Mouse (Mus musculus) limb, embryonic 12.5 days (tissue): ENCODE data around the gene Tor1aip2. TPM values are rescaled to one million over a fixed set of nuclear protein-coding genes. Genes with fewer than 3 reads are reported as not detected.

Source experiments
- ATAC-seq: fragments of 200-750 bp; cut with Nextera tagmentation; 2 replicates; pipeline ENCODE4 v1.8.0; 2017; ENCODE audit warnings: low read depth, moderate TSS enrichment; ENCODE audit not compliant: insufficient number of reproducible peaks, insufficient read depth, low FRiP score, low TSS enrichment
- H3K27ac ChIP-seq: fragments of 300-500 bp; sonication (generic); 2 replicates; pipeline ENCODE4 v1.5.1; 2016; ENCODE audit warnings: mild to moderate bottlenecking, moderate library complexity
- H3K27me3 ChIP-seq: fragments of 300-500 bp; sonication (generic); 2 replicates; pipeline ENCODE4 v1.6.1; 2016; ENCODE audit warnings: mild to moderate bottlenecking, moderate library complexity
- H3K36me3 ChIP-seq: fragments of 300-500 bp; sonication (generic); 2 replicates; pipeline ENCODE4 v1.6.1; 2016; ENCODE audit warnings: mild to moderate bottlenecking, moderate library complexity
- H3K4me1 ChIP-seq: fragments of 300-500 bp; sonication (generic); replicated peaks from 2 replicates; pipeline ENCODE4 v1.6.1; 2016
- H3K4me2 ChIP-seq: fragments of 300-500 bp; sonication (generic); 2 replicates; pipeline ENCODE4 v1.6.1; 2016; ENCODE audit warnings: mild to moderate bottlenecking, moderate library complexity
- H3K4me3 ChIP-seq: fragments of 300-500 bp; sonication (generic); replicated peaks from 2 replicates; pipeline ENCODE4 v1.5.1; 2016; ENCODE audit warnings: mild to moderate bottlenecking
- H3K9ac ChIP-seq: fragments of 300-500 bp; sonication (generic); replicated peaks from 2 replicates; pipeline ENCODE4 v1.6.1; 2016; ENCODE audit warnings: mild to moderate bottlenecking, moderate library complexity
- H3K9me3 ChIP-seq: fragments of 300-500 bp; sonication (generic); 2 replicates; pipeline ENCODE4 v1.6.1; 2016; ENCODE audit warnings: mild to moderate bottlenecking, moderate library complexity
- WGBS: fragments of 180-500 bp; shearing (Covaris S2); methylation state at CpG from one replicate; pipeline ENCODE4 v1.1.7; 2016; 5-methylcytosine and 5-hydroxymethylcytosine counted together
- polyA plus RNA-seq: library from polyadenylated mRNA; unstranded; fragments of >200 nt; fragmentation: Nextera tagmentation; extraction: Ambion mirVana; gene quantifications from 2 replicates; pipeline ENCODE4 v1.2.1, GENCODE M21; 2016

The Tor1aip2 gene
- polyA plus RNA-seq, 1 experiment from 2014 or later = 113 TPM

- Histone ChIP-seq H3K27me3 (no peaks in the 10 kb centered on the region; the same call in none of the 2 replicates), H3K4me1 (peaks cover 10% of the 10 kb centered on the region), H3K4me3 (no peak overlapping the region), H3K9ac (no peak overlapping the region), H3K9me3 (no peaks in the 10 kb centered on the region), H3K4me2 (no peak overlapping the region), H3K27ac (no peak overlapping the region), H3K36me3 (no peaks in the 10 kb centered on the region)
- 51% methylated on average over 4 of the region's 4 CpGs for WGBS
- ATAC-seq = no peak
These were observed 41.3 kb downstream of the Tor1aip2 start for GRCm38 (mm10) chr1:156076474-156076873.

DNA sequence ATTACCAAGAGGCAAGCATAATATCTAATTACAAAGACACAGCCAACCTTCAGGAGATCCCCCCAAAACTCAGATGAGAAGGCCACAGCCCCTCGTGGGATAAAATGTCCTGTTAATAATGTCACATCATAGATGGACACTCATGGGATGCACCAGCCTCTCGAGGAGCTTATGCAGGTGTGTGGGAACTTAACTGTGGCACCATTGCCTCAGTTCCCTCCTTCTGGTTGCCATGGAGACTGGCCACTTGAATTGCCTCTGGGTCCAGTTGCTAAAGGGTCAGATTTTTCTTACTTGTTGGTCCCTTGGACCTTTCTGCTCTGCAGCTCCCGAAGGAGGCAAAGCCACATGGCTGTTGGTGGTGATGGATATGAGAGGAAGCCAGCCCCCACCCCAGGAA lies 42.5 kb downstream of the Tor1aip2 start:
- no peak overlapping the region for H3K27ac ChIP-seq
- no peak overlapping the region for H3K9ac ChIP-seq
- no peak overlapping the region for H3K4me2 ChIP-seq
- H3K9me3 ChIP-seq = no peaks in the 10 kb centered on the region
- peaks cover 10% of the 10 kb centered on the region for H3K4me1 ChIP-seq
- H3K36me3 ChIP-seq = no peaks in the 10 kb centered on the region
- no peak for ATAC-seq
- H3K27me3 ChIP-seq = no peaks in the 10 kb centered on the region; the same call in none of the 2 replicates
- H3K4me3 ChIP-seq = no peak overlapping the region
- 64% methylated on average over 3 of the region's 3 CpGs for WGBS

DNA sequence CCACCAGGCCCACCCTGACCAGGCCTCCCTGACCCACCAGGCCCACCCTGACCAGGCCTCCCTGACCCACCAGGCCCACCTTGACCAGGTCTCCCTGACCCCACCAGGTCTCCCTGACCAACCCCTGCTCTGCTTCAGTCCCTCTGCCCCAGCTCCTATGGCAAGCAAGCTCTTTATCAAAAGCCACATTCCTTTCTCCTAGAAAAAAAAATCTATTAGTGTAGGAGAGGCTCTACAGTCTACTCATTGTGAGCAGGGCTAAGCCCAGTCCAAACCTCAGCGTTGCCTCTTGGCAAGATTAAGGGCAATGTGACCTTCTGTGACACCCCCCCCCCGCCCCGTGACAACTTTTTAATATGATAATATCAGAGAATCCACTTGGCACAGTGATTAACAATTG lies 49.4 kb downstream of the Tor1aip2 start:
- no peaks in the 10 kb centered on the region for H3K36me3 ChIP-seq
- H3K9me3 ChIP-seq = no peaks in the 10 kb centered on the region
- H3K9ac ChIP-seq = no peak overlapping the region
- H3K4me3 ChIP-seq = no peak overlapping the region
- H3K4me1 ChIP-seq = peaks cover 2% of the 10 kb centered on the region; the same call in 1 of the 2 replicates
- H3K4me2 ChIP-seq = no peak overlapping the region
- no peak overlapping the region for H3K27ac ChIP-seq
- ATAC-seq = no peak
- no peaks in the 10 kb centered on the region; the same call in 1 of the 2 replicates for H3K27me3 ChIP-seq
- WGBS = 78% methylated on average over 3 of the region's 3 CpGs

DNA sequence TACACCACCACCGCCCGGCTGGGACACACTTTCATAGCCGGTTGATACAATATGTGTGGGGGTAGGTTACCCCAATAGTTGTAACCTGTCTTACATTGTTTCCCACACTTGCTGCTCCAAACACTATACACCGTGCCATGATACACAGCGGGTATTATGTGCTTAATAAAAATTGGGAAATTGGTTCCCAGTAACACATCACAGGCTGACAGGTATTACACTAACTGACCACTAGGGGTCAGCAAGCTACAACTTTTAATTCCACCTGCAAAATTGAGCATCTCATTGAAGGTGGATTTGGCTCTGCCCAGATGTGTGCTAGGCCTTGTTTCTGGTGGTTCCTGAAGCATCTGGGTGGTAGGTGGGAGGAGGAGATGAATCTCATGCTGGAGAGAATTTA lies 50.6 kb downstream of the Tor1aip2 start:
- Histone ChIP-seq H3K36me3 (no peaks in the 10 kb centered on the region), H3K4me1 (peaks cover 13% of the 10 kb centered on the region), H3K4me3 (no peak overlapping the region), H3K9me3 (no peaks in the 10 kb centered on the region), H3K4me2 (no peak overlapping the region), H3K27ac (no peak overlapping the region), H3K9ac (no peak overlapping the region), H3K27me3 (no peaks in the 10 kb centered on the region; the same call in 1 of the 2 replicates)
- ATAC-seq = no peak
- 56% methylated on average over 5 of the region's 5 CpGs for WGBS

GRCm38 (mm10) chr1:156087586-156087985 lies 52.4 kb downstream of the Tor1aip2 start:
- Histone ChIP-seq H3K36me3 (no peaks in the 10 kb centered on the region), H3K4me1 (peaks cover 21% of the 10 kb centered on the region), H3K4me2 (no peak overlapping the region), H3K27ac (no peak overlapping the region), H3K9ac (no peak overlapping the region), H3K4me3 (no peak overlapping the region), H3K9me3 (no peaks in the 10 kb centered on the region), H3K27me3 (no peaks in the 10 kb centered on the region)
- no peak for ATAC-seq
- WGBS = 70% methylated on average over 5 of the region's 5 CpGs

DNA sequence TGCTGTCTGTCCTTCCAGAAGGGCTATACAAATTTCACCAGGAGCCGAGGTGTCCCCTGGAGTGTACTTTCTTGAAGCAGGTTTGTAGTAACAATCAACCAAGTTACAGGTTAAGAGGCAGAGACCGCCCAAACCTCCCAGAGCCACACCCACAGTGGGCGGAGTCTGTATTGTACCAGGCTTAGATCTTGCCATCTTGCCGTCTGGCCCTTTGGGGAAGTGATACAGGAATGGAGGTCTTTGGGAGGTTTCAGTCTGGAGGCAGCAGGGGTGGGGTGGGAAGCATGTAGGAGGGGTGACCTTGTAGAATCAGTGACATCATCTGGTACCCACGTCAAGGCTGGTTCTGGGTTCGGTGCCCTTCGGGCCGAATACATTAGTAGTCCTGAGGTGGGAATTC lies 54.4 kb downstream of the Tor1aip2 start:
- 69% methylated on average over 8 of the region's 8 CpGs for WGBS
- Histone ChIP-seq H3K36me3 (no peaks in the 10 kb centered on the region), H3K4me2 (no peak overlapping the region), H3K4me1 (peaks cover 21% of the 10 kb centered on the region), H3K27ac (no peak overlapping the region), H3K27me3 (no peaks in the 10 kb centered on the region), H3K4me3 (no peak overlapping the region), H3K9me3 (no peaks in the 10 kb centered on the region), H3K9ac (no peak overlapping the region)
- ATAC-seq = no peak

DNA sequence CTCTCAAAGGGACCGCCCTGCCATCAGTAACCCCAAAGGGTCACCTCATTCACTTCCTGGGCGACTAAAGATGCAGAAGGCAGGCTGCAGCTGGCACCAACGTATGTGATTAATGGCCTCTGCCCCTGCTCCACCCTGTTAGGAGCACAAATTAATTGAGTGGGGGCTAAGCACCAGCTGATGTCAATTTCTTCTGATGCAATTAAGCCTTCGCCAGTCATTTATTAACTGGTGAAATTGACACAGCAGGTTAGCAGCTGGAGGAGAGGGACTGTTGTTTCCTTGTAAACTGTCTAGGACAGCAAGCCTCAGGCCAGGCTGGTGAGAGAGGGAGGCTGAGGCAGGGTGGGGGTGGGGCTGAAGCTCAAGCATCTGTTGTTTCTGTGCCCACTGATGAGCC lies 54.8 kb downstream of the Tor1aip2 start:
- H3K9me3 ChIP-seq = no peaks in the 10 kb centered on the region
- H3K9ac ChIP-seq = no peak overlapping the region
- no peak; the same call in 1 of the 2 replicates for ATAC-seq
- 24% methylated on average over 4 of the region's 4 CpGs for WGBS
- no peak overlapping the region for H3K27ac ChIP-seq
- H3K27me3 ChIP-seq = no peaks in the 10 kb centered on the region
- H3K4me2 ChIP-seq = no peak overlapping the region
- no peak overlapping the region for H3K4me3 ChIP-seq
- no peaks in the 10 kb centered on the region for H3K36me3 ChIP-seq
- peaks cover 21% of the 10 kb centered on the region for H3K4me1 ChIP-seq

GRCm38 (mm10) chr1:156091811-156092210 lies 56.6 kb downstream of the Tor1aip2 start:
- WGBS = 93% methylated on average over 4 of the region's 4 CpGs
- Histone ChIP-seq H3K4me3 (no peak overlapping the region), H3K36me3 (no peaks in the 10 kb centered on the region), H3K27me3 (no peaks in the 10 kb centered on the region), H3K9me3 (no peaks in the 10 kb centered on the region), H3K4me1 (peaks cover 21% of the 10 kb centered on the region), H3K27ac (no peak overlapping the region), H3K9ac (no peak overlapping the region), H3K4me2 (no peak overlapping the region)
- no peak for ATAC-seq

DNA sequence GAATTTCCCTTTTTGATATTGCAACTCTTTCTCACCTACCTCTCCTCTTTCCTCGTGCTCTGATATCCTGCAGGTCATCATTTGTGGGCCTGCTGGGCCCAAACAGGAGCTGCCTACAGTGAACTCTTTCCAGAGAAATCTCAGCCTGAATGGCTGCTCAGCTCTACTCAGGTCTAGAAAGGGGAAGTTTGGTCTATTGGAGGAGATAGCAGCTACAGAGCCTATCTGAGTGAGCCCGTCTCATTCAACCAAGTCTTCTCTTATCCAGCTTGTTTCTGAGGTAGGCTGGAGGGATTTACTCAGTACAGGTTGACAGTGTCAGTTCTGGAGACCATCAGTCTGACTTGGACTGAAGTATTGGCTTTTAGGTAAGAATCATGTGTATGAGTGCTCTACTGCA lies 68.6 kb downstream of the Tor1aip2 start:
- peaks cover 9% of the 10 kb centered on the region; the same call in 1 of the 2 replicates for H3K9me3 ChIP-seq
- WGBS = 93% methylated on average over 2 of the region's 2 CpGs
- no peak overlapping the region for H3K4me3 ChIP-seq
- H3K36me3 ChIP-seq = no peaks in the 10 kb centered on the region
- H3K27ac ChIP-seq = no peak overlapping the region
- no peak overlapping the region for H3K4me2 ChIP-seq
- no peak for ATAC-seq
- no peak overlapping the region for H3K9ac ChIP-seq
- H3K4me1 ChIP-seq = peaks cover 3% of the 10 kb centered on the region; the same call in 1 of the 2 replicates
- H3K27me3 ChIP-seq = no peaks in the 10 kb centered on the region

DNA sequence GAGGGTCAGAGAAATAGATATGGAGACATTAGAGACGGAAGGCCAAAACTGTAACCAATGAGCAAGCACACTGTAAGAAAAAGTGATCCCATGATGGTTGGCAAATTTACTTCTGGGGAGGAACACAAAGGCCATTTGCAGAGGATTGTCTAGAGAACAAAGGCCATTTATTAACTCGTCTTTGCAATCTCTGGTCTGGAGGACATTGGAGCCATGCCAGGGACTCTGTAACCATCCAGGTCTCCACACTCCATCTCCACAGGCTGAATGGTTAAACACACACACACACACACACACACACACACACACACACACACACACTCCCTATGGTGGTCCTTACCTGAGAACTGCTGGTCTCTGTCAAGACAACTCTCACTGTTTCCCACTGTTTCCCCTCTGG lies 70.2 kb downstream of the Tor1aip2 start:
- Histone ChIP-seq H3K27me3 (no peaks in the 10 kb centered on the region), H3K27ac (no peak overlapping the region), H3K9me3 (peaks cover 9% of the 10 kb centered on the region; the same call in 1 of the 2 replicates), H3K36me3 (no peaks in the 10 kb centered on the region), H3K9ac (no peak overlapping the region), H3K4me1 (peaks cover 6% of the 10 kb centered on the region; the same call in 1 of the 2 replicates), H3K4me3 (no peak overlapping the region), H3K4me2 (no peak overlapping the region)
- ATAC-seq = no peak
- 94% methylated on average over 2 of the region's 2 CpGs for WGBS

- Histone ChIP-seq H3K4me1 (peaks cover 11% of the 10 kb centered on the region; the same call in 1 of the 2 replicates), H3K27ac (no peak overlapping the region), H3K36me3 (no peaks in the 10 kb centered on the region), H3K9ac (no peak overlapping the region), H3K27me3 (peaks cover 7% of the 10 kb centered on the region; the same call in 1 of the 2 replicates), H3K4me2 (no peak overlapping the region), H3K4me3 (no peak overlapping the region), H3K9me3 (peaks cover 6% of the 10 kb centered on the region; the same call in 1 of the 2 replicates)
- WGBS = 91% methylated on average over 2 of the region's 2 CpGs
- ATAC-seq = no peak
These were observed 72.2 kb downstream of the Tor1aip2 start for GRCm38 (mm10) chr1:156107424-156107823.

DNA sequence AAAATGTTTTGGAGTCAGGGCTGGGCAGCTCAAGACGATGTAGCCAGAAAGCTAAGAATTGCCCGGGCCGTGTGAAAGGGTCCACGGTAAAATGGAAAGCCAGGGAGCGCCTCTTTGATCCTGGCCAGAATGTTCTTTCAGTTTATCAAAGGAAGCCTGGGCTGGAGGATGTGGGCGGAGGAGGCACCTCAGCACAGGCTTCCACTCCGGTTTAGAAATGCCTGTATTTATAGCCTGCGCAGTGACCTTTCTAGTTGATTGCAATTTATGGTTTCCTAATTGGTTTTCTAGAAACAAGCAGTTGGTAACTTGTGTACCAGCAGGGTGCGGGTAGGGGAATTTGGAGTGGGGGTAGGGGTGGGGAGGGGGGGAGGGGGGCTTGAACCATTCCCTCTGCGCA lies 73.2 kb downstream of the Tor1aip2 start:
- H3K36me3 ChIP-seq = no peaks in the 10 kb centered on the region
- H3K27ac ChIP-seq = no peak overlapping the region
- peaks cover 7% of the 10 kb centered on the region; the same call in 1 of the 2 replicates for H3K27me3 ChIP-seq
- 10% methylated on average over 10 of the region's 10 CpGs for WGBS
- ATAC-seq = no peak
- no peak overlapping the region for H3K4me3 ChIP-seq
- H3K4me2 ChIP-seq = peak overlapping the region; percentile 11
- peaks cover 11% of the 10 kb centered on the region; the same call in 1 of the 2 replicates for H3K4me1 ChIP-seq
- no peak overlapping the region for H3K9ac ChIP-seq
- peaks cover 6% of the 10 kb centered on the region; the same call in 1 of the 2 replicates for H3K9me3 ChIP-seq
